Mouse (Mus musculus) cortical plate, adult 2 months (tissue): ENCODE data around the gene Pex14.

ENCODE experiments used
- CTCF ChIP-seq: fragments of 200-500 bp; IDR thresholded peaks from 2 replicates; pipeline ENCODE4 v1.5.1; 2011; ENCODE audit warnings: mild to moderate bottlenecking, control low read depth, low read length; ENCODE audit not compliant: insufficient read depth; ENCODE audit errors: extremely low read depth
- POLR2A ChIP-seq: fragments of 200-500 bp; IDR thresholded peaks from 2 replicates; pipeline ENCODE4 v1.6.1; 2011; ENCODE audit warnings: mild to moderate bottlenecking, low read length, control low read depth; ENCODE audit not compliant: insufficient read depth; ENCODE audit errors: extremely low read depth

DNA sequence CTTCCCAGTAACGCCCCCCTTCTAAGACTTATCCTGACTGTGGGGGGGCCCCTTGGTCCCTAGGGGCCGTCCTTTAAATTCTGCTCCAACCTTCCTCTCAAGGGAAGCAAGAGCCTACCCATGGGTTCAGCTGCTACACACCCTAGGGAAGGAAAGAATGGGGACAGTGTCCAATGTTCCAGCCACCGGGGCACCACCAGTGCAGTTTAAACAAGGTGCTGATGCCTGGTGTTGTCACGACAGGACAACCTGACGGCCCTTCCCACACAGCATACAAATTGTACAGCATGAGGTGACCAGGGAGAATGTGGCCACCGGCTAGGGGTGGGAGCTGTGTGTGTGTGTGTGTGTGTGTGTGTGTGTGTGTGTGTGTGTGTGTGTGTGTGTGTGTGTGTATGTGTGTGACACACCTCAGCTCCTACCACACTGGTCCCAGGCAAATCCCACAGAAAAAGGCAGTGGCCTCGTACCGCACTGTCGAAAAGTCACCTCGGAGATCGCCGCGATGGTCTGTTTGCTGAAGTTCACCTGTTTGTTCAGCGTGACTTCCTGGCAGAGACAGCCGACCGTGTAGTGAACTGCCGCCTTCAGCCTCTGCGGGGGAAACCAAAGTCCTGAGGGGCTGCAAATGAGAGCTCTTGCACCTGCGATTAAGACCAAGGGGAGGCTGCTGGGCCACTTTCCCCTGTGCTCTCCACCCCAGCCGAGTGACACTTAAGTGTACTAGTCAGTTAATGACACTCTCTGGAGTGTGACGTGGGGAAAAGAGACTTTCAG lies 32.3 kb upstream of the Pex14 start:
- no peak for TF ChIP-seq CTCF
- no peak for TF ChIP-seq POLR2A
